Mouse (Mus musculus) right cerebral cortex, postnatal 4 days (tissue): ENCODE measurements around the gene Eif4a3.
"Not testable (repeated sequence)": the region's sequence is repeated elsewhere in the genome, so short reads cannot be mapped to it uniquely, and the experiment has no call there.

ENCODE experiments used
- DNase-seq: peaks from one replicate; pipeline ENCODE4 v3.0.0-alpha.2; 2022

The Eif4a3 gene

DNA sequence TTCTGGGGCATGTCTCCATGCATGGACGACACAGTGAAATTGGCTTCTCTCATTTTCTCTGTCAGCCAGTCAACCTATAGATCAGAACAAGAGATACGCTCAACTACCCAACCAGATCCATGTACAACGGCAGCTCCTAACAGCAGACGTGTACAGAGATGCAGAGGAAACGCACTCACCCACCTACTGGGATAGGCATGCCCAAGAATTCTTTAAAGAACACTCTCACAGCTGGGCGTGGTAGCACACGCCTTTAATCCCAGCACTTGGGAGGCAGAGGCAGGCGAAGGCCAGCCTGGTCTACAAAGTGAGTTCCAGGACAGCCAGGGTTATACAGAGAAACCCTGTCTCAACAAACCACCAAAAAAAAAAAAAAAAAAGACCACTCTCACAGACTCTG is 7.0 kb downstream of the Eif4a3 start:
- not testable (repeated sequence) for DNase-seq

DNA sequence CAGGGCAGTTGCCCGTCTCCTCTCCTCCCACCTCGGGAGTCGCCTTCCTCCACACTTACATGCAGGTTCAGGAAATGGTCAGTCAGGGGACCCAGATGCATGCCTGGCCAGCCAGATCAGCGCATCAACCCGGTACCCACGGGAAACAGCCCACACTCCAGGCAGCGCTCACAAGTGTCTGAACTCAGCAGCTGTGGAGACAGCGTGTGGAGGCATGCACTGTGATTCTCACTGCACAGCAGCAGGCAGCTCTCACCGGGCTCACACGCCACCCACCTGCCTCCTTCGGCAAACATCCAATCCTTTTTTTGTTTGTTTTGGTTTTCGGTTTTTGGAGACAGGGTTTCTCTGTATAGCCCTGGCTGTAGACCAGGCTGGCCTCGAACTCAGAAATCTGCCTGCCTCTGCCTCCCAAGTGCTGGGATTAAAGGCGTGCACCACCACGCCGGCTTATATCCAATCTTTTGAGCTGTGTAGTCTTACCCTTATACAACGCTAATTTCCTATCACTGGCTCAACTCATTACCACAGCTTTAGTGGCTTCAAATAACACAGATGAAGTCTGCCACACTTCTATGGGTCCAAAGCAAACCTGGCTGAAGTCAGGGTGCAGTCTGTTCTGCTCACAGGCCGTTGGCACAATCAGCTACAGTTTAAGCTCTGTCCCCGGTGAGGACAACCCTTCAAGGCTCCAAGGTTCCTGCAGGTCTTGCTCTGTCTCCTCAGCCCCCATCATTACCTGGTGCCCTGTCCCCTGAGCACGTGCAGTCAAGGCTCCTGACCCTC is 12.5 kb downstream of the Eif4a3 start:
- DNase-seq: no peak

DNA sequence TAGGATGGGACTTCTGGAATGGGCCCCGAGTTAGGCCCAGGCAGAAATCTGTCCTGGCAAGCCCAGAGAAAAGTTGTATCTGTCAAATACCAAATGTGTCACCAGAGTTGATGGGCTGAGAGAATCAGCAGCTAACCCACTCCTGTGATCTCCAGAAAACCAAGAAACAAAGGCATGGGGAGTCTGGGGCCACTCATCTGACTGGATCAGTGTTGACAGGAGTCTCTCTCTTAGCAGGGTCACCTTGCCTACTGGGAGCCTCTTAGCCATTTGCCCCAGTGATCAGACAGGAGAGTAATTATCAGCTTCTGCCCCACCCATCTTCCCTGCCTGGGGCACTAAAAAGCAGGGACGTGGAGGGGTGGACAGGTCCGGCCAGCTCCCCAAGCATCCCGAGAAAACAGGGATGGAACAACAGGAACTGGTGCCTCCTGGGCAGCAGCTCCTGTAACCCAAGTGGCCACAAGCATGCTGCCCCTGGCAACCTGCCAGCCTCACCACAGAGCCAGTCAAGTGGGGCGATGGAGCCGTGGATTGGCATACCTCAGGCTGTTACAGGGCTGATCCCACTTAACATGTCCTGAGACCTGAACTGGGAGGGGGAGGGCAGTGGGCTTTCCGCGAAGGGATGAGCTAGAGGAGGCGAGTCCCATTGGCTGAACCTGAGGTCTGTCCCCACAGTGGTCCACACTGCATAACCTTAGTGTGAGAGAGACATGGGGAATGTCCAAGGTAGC is 13.9 kb downstream of the Eif4a3 start:
- peak; percentile 38 for DNase-seq

DNA sequence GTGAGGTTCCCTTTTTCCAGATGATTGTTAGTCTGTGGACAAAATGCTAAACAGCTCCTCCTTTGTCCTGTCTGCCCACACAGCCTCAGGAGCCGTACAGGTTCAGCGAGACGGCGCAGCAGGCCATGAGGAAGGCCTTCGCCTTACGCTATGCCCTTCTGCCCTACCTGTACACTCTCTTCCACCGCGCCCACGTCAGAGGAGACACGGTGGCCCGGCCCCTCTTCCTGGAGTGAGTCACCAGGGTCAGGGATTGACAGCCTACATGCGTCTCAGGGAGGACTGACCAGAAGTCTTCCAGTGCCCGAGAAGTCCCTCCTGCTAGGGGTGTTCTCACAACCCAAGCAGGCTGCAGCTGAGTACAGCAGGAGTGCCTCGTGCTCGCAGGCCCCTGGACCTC is 18.9 kb downstream of the Eif4a3 start:
- no peak for DNase-seq

DNA sequence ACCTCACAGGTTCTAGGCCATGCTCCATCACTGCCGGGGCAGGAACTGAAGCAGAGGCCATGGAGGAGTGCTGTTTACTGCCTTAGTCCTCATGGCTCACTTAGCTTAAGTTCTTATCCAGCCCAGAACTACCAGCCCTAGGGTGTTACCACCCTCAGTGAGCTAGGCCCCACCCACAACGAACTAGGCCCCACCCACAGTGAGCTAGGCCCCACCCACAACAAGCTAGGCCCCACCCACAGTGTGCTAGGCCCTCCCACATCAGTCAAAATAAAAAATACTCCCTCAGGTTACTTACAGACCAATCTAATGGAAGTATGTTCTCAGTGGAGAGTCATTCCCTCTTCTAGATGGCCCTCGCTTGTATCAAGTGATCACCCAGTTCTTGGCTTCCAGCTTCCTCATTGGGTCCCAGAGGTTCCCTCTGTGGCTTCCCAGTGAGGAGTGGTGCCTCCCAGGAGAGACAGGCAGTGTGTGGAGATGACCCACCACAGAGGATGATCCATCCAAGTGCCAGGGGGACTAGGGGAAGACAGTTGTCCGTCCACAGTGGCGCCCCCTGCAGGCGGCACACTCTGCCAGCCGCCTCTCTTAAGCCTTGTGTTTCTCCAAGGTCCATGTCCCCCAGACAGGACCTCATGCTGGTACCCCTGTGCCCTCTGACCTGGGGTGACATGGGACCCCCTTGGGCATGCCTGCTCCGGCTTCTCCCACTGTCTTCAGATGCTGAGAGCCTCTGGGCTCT is 26.5 kb downstream of the Eif4a3 start:
- no peak for DNase-seq

DNA sequence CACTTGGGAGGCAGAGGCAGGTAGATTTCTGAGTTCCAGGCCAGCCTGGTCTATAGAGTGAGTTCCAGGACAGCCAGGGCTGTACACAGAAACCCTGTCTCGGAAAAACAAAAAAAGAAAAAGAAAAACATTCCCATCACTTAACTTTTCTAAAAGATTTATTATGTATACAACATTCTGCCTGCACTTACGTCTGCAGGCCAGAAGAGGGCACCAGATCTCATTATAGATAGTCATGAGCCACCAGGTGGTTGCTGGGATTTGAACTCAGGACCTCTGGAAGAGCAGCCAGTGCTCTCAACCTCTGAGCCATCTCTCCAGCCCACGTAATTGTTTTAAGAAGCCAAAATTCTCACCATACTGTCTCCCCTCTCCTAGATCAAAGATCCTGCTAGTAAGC is 27.4 kb downstream of the Eif4a3 start:
- not testable (repeated sequence) for DNase-seq

DNA sequence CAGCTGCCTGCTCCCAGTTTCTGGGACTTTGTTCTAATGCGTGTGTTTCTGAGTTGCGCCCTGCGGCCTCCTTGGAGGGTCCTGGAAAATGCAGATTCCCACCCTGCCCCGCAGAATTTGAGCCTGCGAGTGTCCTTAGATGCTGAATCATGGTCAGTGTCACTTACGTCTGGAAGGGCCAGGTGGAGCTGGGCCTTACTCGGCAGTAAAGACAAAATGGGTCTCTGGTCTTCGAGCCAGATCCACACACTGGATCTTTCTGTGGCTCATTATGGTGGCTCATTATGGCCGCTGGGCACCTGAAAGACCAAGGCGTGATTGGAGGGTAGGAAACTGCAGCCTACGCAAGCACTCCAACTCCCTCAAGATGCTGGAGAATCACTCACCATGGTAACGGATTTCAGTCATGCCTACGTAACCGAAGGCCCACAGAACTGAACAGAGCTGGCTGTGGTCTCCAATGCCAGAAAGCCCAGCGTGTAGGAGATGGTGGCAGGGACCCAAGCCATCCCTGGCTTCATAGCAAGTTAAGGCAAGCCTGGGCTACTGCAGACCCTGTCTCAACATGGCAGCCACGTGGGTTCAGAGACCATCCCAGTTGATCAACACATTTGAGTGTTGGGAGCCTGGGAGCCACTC is 31.2 kb downstream of the Eif4a3 start:
- peak; percentile 36 for DNase-seq

DNA sequence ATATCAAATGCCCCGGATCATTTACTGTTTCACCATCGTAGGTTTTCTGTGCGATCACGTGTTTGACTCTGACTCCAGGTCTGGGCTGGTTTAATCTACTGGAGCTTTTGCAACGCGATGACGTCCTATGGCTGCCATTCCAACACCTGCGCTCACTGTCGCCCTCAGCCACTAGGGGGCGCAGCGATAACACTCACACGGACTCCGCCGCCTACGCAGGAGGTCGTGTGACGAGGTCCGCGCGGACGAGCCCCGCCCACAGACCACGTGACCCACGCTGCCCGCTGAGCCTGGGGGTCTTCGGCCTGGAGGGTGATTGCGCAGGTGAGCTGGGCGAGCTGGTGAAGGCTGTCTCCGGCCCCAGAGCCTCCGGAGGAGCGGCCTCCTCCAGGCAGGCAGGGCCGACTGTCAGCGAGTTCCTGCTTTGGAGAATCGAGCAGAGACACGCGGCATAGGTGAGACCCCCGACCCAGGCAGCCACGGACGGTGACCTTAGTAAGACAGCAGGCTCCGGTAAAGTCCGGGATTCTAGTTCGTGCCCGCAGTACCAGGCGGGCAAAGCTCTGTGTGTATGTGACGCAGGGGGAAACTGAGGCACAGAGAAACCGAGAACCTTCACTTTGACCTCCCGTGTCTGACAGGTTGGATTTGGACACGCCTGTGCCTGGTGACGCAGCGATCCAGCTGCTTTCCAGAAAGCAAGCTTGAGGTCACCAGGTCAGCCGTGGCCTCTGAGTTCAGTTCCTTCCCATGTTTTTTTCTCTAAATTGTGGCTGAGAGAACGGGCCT is 31.9 kb downstream of the Eif4a3 start, which contains the start of gene Gaa:
TSS of gene Gaa (plus strand) at position 120 of the 789 bp plus-strand sequence.
- DNase-seq: peak; percentile 98

DNA sequence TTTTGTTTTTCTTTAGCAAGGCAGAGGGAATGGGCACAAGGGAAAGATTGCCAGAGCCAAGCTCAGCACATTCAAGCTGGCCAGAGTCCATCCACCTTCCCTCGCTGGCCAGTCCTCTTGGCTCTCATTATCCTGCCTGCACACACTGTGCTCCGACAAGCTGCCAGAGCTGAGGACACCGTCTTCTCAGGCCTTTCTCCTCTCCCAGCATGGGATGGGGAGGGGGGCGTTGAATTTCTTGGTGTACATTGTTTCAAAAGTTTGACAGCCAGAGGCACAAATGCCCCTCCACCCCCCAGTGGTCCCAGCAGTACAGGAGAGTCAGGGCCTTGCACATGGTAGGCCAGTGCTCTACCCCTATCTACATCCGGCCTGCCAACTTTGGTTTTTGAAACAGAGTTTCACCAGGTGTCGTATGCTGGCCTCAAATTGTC is 32.6 kb downstream of the Eif4a3 start:
- no peak for DNase-seq

DNA sequence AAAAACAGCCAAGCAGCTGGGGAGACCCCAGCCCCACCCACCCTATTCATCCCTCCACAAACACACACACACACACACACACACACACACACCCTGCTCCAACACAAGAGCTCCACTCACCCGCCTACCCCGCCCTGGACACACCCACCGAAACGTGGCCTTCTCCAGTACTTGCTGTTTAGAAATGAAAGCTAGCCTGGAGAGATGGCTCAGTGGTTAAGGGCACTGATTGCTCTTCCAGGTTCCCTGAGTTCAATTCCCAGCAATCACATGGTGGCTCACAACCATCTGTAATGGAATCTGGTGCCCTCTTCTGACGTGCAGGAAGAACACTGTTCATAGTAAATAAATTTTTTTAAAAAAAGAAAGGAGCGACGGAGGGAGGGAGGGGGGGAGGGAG is 34.1 kb downstream of the Eif4a3 start:
- no peak for DNase-seq

DNA sequence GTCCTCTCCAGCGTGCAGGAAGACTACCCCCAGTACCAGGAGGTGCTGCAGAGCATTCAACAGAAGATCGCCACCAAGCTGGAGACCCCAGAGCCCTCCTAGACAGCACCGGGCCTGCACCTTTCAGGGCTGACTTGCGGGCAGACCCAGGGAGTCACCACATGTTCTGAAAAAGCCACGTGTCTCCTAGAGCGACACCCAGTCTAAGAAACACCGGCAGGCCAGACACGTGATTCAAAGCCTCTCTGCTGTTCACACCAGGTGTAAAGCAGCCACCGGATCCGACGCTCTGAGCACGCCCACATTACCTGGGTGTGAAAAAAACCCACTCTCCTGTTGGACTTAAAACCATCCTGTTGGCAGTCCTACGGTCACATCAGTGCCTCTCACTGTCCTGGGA is 35.5 kb downstream of the Eif4a3 start:
- no peak for DNase-seq

DNA sequence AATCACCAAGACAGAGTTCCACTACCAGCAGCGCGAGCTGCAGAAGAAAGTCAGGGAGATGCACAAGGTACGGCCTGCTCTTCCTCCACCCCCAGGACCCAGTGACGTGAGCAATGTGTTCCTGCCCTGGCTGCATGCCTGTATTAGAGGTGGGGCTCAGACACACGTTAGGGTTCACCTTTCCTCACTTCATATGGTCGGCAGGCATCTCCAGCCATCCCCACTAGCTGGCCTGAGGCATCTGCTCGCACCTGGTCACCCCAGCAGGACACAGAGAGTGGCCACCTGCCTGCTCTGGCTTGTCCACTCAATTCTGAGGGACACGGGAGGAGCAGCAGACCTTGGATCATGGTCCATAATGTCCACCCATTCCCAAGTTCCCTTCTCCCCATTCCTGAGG is 39.9 kb downstream of the Eif4a3 start:
- no peak for DNase-seq

DNA sequence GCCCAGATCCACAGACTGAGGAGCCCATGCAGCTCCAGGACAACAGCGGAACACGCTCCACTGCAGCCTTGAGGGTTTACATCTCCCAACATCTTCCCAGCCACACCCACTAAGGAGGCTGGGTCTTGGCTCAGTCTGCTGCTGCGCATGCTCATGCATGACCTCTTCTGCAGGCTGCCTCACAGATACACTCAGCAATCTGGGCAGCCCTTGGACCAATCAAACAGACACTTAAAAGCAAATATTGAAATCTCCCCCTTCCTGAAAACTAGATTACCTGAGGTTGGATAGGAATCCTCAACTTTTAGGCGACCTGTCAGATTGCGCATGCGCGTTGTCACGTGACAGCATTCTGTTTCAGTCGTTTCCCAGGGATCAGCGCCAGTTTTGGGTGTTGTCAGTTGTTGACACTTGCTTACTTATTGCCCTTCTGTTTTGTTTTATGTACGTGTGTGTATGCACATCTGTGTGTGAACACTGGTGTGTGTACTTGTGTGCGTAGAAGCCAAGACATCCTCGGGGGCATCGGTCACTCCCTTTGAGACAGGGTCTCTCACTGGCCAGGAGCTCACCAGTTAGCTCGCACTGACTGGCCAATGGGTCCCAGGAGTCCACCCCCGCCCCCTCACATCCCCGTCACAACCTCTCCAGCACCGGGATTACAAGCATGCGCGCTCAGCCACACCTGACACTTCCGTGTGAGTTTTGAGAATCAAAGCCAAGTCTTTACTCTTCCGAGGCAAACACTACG is 41.1 kb downstream of the Eif4a3 start:
- DNase-seq: peak; percentile 71

DNA sequence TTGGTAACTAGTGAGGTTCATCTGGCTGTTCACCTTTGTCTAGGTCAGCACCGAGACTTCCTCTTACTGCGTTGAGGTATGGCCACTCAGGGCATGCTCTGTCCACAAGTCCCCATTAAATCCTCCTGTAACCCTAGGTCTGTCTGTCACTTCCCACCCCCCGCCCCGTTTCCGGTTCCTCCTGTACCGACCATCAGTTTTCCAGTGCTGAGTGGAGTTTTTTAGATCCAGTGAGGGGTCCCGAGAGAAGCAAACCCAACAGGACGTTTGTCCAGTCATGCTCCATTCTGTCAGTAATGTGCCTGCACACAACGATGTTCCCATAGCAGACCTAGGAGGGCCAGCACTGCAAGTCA is 41.7 kb downstream of the Eif4a3 start:
- no peak for DNase-seq

DNA sequence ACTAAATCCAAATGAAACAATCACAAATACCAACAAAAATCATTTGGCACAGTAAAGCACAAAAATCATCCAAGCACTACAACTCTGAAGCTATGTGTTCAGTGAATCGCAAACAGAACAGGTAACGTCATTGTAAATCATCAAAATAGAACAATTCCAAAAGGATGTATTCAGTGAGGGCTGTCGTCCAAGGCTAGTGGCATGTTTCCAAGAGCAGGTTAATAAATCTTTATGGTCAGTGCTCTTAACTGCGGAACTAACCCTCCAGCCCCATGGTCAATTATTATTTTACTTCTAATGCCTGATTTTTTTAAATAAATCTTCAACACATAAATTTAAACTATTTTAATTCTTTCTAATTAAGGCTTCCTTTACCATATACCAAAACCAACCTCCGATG is 43.3 kb downstream of the Eif4a3 start:
- DNase-seq: not testable (repeated sequence)

DNA sequence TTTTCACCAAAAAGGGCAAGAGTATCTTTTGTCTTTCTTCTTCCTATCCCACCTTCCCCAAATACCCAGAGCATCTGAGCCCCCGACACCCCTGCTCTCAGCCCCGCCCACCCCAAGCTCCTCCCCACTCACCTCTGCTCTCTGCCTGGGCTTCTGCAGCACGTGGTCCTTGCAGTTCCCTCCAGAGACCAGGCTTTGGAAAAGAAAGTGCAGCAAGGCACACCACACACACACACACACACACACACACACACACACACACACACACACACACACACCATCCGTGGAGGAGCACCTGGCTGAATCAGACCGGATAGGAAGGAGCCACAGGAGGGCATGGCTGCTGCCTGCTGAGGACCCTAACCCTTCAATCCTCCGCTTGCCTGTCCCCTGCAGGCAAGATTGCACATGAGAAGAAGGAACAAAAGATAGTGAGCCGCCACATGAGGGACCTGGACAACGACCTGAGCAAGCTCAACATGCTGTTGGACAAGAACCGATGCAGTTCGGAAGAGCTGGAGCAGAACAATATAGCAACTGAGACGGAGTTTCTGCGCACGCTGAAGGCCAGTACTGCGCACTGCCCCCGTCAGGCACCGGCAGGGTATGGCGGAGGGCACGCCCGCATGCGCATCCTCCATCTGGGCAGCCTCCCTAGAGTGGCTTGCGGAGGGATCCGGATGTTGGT is 46.9 kb downstream of the Eif4a3 start:
- DNase-seq: peak; percentile 60

DNA sequence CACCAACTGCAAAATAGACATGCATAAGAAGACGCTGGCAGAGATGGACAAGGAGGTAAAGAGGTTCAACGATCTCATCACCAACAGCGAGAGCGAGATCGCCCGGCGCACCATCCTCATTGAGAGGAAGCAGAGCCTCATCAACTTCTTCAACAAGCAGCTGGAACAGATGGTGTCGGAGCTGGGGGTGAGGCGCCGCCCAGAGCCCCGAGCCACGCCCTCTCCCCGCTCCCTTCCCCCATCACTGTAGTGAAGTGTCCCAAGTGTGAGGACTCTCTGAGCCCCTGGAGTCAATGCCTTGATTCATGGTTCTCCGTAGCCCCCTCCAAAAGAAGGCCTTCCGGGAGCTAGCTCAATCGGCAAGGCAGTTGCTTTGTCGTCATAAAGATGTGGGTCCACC is 48.9 kb downstream of the Eif4a3 start:
- no peak for DNase-seq

DNA sequence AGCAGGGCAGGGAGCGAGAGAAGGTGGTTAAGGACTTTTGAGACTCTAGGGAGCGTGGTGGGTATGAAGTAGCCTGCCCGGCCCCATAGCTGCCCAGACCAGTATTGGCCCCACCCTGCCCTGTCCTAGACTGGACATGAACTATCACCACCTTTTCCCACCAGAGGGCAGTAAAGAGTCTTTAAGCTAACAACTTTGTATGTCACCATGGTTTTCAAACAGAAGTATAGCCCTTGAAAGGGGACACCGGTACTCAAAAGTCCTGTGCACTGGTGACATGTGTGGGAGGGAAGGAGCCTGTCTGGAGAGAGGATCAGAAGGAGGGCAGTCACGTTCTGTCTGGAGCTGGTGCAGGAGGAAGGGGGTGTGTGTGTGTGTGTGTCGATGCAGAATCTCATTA is 50.9 kb downstream of the Eif4a3 start:
- no peak for DNase-seq

DNA sequence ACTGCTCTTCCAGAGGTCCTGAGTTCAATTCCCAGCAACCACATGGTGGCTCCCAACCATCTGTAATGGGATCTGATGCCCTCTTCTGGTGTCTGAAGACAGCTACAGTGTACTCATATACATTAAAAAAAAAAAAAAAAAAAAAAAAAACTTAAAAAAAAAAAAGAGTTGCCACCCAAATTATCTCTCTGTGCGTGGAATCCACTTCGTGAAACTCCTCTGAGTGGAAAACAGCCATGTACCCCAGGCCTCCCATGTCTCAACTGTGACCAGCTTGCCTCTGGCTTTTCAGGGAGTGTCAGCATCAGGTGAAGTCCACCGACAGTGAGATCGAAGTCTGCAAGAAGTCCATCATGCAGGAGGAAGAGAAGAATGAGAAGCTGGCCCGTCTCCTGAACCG is 54.3 kb downstream of the Eif4a3 start:
- DNase-seq: not testable (repeated sequence)

DNA sequence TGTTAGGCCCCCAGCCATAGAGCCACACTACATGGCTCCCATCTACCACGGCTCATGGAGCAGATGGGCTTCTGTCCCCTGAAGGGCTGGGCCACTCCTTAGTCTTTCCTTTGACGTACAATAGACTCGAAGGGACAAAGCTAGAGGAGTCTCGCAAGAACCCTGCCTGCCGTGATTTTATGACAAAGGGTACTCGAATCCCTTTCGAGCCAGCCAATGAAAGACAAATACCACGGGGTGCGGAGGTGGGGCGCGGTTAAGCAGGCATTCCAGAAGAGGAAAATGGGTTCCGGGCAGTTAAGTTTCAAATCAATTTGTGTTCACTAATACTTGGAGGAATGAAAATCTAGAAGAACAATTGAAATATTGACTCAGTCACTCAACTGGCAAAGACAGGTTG is 60.4 kb downstream of the Eif4a3 start:
- DNase-seq: no peak
